Mouse (Mus musculus) mesoderm, embryonic 11.5 days (tissue): ENCODE measurements around the gene Zbtb9.

Experiments
- DNase-seq: peaks from one replicate; pipeline ENCODE4 v3.0.0-alpha.2; 2012; ENCODE audit warnings: low read depth, low spot score

Zbtb9 gene

GRCm38 (mm10) chr17:27040304-27041045, 67.5 kb downstream of the Zbtb9 start:
- DNase-seq: peak; percentile 71

GRCm38 (mm10) chr17:27041046-27041786, 68.2 kb downstream of the Zbtb9 start:
- DNase-seq: no peak

- DNase-seq: no peak
Observed at GRCm38 (mm10) chr17:27041787-27042055, 68.8 kb downstream of the Zbtb9 start.

GRCm38 (mm10) chr17:27042840-27043239, 69.9 kb downstream of the Zbtb9 start:
- DNase-seq: no peak

DNA sequence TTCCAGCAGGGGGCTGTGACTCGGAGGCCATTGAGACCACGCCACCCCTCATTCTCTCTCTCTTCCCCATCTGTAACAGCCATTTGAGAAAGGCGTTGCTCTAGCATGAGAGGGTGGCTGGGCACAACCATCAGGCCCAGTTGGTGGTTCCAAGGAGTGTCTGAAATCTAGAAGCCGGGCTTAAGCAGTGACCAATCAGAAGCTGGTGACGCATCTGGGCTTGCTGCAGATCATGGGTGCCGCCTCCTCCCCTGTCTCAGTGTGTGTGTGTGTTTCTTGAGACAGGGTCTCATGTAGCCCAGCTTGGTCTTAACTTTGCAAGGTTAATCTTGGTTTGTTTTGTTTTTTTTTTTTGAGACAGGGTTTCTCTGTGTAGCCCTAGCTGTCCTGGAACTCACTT, 72.2 kb downstream of the Zbtb9 start:
- no peak for DNase-seq

GRCm38 (mm10) chr17:27047762-27048444, 74.9 kb downstream of the Zbtb9 start:
- DNase-seq: no peak

DNA sequence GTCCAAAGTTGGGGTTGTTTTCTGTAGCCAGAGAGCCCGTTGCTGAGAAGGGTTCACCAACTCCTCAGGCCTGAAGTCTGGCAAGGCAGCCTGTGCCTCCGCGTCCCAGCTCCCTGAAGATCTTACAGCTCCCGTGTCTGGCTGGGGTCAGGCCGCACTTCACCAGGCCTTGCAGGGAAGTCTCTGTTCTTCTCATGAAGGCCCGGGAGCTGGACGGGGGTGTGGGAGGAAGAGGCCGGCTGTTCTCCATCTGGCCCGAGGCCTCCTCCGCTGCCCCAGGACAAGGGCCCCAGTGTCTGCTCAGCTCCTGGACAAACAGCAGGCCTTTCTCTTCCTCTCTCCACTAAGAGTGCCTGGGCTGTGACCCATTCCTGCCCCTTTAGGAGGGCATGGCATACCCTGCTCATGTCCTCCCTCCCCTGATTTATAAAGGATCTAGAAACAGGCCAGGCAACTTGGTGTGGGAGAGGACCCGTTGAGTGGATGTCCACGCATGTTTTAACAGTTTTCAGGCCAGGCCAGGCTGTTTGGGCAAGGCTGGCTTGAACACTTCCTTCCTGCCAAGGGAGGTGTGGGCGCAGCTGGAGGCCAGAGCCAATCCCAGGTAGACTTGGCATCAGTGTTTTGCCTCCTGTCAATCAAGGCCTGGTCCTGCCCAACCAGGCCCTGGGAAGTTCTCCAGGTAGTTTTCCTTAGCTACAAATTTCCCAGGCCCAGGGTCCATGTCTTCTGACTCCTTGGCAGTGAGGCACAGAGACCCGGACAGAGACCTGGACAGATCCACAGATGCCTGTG, 75.7 kb downstream of the Zbtb9 start:
- peak; percentile 58 for DNase-seq

DNA sequence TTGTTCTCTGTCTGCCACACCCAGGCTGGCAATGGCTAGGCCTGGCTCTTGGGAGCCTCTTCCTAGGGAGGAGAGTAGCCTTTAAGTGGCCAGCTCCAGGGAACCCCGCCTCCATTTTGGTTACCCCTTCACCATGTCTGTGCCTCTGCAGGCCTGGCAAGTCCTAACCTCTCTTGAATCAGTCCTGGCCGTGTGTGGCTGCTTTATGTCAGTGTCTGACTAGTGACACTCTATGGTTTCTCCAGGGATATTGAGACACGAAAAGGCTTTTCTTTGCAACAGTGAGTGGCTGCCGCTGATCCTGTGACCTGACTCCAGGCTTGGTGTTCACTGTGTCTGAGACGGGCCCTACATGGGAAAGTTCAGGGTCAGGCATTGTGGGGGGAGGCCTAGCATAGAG, 77.9 kb downstream of the Zbtb9 start:
- DNase-seq: no peak

GRCm38 (mm10) chr17:27051514-27051913, 78.5 kb downstream of the Zbtb9 start:
- DNase-seq: peak; percentile 48

DNA sequence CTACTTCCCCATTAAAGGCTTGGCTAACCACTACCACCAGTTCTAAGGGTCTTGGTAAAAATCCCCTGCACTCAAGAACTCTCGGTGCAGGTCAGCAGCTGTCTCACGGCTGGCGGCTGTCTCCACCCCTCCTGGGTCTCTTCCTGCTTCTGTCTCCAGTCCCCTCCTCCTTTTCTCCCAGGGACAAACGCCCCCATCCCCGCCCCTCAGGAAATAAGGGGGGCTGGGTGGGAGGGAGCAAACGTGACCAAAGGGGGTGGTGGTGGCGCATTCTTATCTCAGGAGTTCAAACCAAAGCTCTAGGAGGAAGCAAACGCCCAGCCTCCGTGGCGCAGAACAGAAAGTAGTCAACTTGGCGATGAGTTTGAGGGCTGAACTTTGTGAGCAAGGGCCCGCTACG, 83.2 kb downstream of the Zbtb9 start:
- DNase-seq: peak; percentile 81

GRCm38 (mm10) chr17:27056812-27057516, 84.0 kb downstream of the Zbtb9 start, which contains the start of gene Itpr3:
Gene Itpr3 (plus strand): TSS chr17:27057304.
- peak; percentile 47 for DNase-seq

DNA sequence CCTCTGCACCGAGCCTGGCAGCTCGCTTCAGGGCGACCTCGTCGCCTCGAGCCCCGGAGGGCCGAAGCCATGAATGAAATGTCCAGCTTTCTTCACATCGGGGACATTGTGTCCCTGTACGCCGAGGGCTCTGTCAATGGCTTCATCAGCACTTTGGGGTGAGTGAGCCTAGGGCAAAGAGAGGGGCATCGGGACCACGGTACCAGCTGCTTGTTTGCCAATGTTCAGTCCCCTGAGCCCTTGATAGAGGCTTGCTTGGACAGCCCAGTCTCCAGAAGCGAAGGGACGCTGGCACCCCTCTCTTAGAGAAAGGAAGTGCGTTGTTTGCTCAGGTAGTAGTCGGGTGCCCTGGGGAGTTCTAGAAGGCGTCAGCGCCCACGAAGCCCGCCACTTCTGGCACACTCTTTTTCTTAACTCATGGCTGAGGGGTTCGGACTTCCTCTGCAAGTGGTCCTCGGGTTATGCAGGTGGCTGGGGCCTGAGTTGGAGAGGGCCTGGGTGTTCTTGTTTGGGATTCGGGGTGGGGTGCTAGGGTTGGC, 84.6 kb downstream of the Zbtb9 start:
- DNase-seq: no peak
